Mouse (Mus musculus) liver, embryonic 14.5 days (tissue): Measurements from ENCODE around the gene Tmem106c.

ENCODE experiments used
- CTCF ChIP-seq: IDR thresholded peaks from 2 replicates; pipeline ENCODE4 v1.5.1; 2016; ENCODE audit warnings: antibody characterized with exemption, low read depth, control low read depth
- EP300 ChIP-seq: IDR thresholded peaks from 2 replicates; pipeline ENCODE4 v1.6.1; 2016; ENCODE audit warnings: antibody characterized with exemption, low read depth

- TF ChIP-seq CTCF (no peak), EP300 (no peak)
Observed at GRCm38 (mm10) chr15:98002991-98003821, 39.2 kb downstream of the Tmem106c start.
